Mouse (Mus musculus): Measurements from ENCODE around the gene Ss18l1.

GRCm38 (mm10) chr2:180032925-180033324 is 9.4 kb upstream of the Ss18l1 start:
- TF ChIP-seq CTCF (IDR thresholded peaks at IDR 0.05; ENCODE audit: borderline replicate concordance, insufficient read depth, low read depth, low read length): no peak
- TF ChIP-seq POLR2A (IDR thresholded peaks at IDR 0.05; ENCODE audit: borderline replicate concordance, insufficient read depth, low read length): no peak
